Mouse (Mus musculus) bone marrow, adult 2 months (tissue): Measurements from ENCODE around the gene Dnlz.

Source experiments
- CTCF ChIP-seq: fragments of 200-500 bp; IDR thresholded peaks from 2 replicates; pipeline ENCODE4 v1.5.1; 2011; ENCODE audit warnings: low read length, control low read depth; ENCODE audit not compliant: control insufficient read depth, insufficient read depth
- POLR2A ChIP-seq: fragments of 200-500 bp; IDR thresholded peaks from 2 replicates; pipeline ENCODE4 v1.6.1; 2011; ENCODE audit warnings: low read depth, mild to moderate bottlenecking, control low read depth, low read length, borderline replicate concordance; ENCODE audit not compliant: control insufficient read depth

DNA sequence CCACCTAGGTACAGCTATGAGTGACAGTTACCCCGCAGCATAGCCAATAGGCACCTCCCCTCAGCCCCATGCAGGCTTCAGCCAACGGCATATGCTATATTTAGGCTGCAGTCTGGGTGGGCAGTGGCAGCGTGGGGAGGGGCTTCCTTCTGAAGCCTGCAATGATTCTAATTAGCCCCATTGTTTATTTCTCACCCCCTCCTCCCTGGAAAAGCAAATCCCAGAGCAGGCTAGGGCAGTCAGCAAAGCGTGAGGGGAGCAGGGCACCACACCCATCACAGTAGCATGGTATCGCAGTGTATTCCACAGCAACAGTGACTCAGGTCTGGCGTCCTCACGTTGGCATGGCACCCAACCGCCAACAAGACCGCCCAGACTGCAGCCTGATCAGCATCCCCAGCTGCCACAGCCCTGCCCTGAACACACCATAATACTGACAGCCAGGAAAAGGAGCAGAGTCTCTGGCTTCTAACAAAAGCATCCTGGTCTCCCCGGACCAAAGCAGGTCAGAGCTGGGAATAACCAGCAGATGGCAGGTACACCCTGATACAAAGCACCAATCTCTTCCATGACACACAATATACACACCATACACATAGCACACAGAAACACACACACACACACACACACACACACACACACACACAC lies 53.6 kb downstream of the Dnlz start:
- no peak for TF ChIP-seq CTCF
- TF ChIP-seq POLR2A: no peak
